Mouse (Mus musculus) neutrophil, adult 5-6 weeks (primary cell): Measurements from ENCODE around the gene Prmt1. TPM values are rescaled to one million over a fixed set of nuclear protein-coding genes. Genes with fewer than 3 reads are reported as not detected.

Source experiments
- ATAC-seq: fragments of 151-379, 151-347 bp; 2 replicates; pipeline ENCODE4 v1.8.0; 2017; ENCODE audit warnings: mild to moderate bottlenecking, moderate TSS enrichment; ENCODE audit not compliant: insufficient number of reproducible peaks, poor library complexity, low FRiP score, severe bottlenecking; ENCODE audit errors: extremely low read depth
- total RNA-seq: library from RNA; stranded (forward); fragments of 200-1000 nt; gene quantifications from 2 replicates; pipeline ENCODE4 v1.2.3, GENCODE M21; 2017

The Prmt1 gene
- total RNA-seq, 1 experiment from 2014 or later = 52.0 TPM

DNA sequence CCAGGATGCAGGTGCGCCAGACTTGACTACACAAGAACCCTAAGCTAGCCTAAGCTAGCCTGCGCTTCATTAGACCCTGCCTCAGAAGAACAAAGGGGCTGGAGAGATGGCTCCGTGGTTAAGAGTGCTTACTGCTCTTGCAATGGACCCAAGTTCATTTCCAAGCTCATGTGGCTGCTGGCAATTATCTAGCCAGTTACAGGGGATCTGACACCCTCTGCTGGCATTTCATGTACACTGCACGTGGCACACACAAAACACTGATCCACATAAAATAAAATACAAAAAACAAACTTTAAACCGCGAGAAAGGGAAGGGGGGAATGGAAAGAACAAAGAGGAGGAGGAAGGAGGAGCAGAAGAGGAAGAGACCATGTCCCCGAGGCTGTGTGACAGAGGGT, 28.2 kb downstream of the Prmt1 start:
- no peak for ATAC-seq

- no peak for ATAC-seq
Observed at GRCm38 (mm10) chr7:44957183-44957835, 29.1 kb downstream of the Prmt1 start.

DNA sequence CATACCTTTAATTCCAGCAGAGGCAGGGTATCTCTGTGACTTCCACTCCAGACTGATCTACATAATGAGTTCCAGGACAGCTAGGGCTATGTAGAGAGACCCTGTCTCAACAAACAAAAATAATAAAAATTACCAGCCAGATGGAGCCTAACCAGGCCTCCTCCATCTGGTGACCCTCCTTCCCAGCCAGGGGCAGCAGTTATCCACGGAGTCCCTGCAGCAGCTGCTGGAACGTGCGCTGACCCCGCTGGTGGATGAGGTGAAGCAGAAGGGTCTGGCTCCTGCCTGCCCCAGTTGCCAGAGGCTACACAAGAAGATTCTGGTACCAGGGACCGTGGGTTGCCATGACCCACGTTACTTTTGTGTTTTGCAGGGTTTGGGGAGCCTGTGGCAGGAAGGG, 30.1 kb downstream of the Prmt1 start:
- ATAC-seq = no peak

GRCm38 (mm10) chr7:44955628-44956027, 30.7 kb downstream of the Prmt1 start:
- no peak for ATAC-seq

DNA sequence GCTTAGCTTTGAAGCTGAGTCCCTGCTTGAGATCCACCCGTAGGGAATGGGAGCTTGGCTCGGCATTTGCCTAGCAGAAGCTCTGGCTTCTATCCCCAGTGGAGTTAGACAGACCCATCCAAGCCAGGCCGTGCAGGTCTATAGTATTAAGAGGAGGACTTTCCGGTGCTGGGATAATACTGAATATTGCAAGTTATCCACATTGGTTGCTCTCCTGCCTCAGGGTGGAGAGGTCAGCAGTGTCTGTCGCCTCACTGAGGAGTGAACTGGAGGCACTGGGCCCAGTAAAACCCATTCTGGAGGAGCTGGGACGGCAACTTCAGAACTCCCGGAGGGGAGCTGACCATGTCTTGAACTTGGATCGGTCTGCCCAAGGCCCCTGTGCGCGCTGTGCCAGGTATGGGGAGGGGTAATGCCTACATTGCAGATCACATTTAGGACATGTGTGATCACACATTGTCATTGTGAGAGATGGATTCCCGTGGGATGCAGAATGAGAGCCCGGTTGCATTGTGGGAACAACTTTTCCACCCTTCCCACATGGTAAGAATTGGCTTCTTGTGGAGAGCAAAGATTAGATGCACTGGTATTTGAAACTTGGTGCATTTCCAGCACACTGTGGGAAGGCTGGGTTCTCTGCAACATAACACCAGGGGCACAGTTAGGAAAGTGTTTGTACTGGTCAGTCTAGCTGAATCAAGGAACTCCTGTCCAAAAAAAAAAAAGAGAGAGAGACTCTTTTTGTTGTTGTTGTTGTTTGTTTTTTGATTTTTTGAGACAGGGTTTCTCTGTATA, 32.1 kb downstream of the Prmt1 start:
- no peak for ATAC-seq

GRCm38 (mm10) chr7:44953561-44953960, 32.8 kb downstream of the Prmt1 start:
- no peak for ATAC-seq

- ATAC-seq = peak; percentile 33
Observed at GRCm38 (mm10) chr7:44952611-44953306, 33.6 kb downstream of the Prmt1 start.

- no peak for ATAC-seq
Observed at GRCm38 (mm10) chr7:44951960-44952359, 34.4 kb downstream of the Prmt1 start.

- no peak for ATAC-seq
Observed at GRCm38 (mm10) chr7:44949922-44950321, 36.4 kb downstream of the Prmt1 start.

GRCm38 (mm10) chr7:44942904-44943303, 43.5 kb downstream of the Prmt1 start, which contains the start of gene Tsks:
TSS of gene Tsks (plus strand) at chr7:44943204.
- no peak for ATAC-seq

GRCm38 (mm10) chr7:44938680-44939079, 47.7 kb downstream of the Prmt1 start:
- ATAC-seq = no peak

DNA sequence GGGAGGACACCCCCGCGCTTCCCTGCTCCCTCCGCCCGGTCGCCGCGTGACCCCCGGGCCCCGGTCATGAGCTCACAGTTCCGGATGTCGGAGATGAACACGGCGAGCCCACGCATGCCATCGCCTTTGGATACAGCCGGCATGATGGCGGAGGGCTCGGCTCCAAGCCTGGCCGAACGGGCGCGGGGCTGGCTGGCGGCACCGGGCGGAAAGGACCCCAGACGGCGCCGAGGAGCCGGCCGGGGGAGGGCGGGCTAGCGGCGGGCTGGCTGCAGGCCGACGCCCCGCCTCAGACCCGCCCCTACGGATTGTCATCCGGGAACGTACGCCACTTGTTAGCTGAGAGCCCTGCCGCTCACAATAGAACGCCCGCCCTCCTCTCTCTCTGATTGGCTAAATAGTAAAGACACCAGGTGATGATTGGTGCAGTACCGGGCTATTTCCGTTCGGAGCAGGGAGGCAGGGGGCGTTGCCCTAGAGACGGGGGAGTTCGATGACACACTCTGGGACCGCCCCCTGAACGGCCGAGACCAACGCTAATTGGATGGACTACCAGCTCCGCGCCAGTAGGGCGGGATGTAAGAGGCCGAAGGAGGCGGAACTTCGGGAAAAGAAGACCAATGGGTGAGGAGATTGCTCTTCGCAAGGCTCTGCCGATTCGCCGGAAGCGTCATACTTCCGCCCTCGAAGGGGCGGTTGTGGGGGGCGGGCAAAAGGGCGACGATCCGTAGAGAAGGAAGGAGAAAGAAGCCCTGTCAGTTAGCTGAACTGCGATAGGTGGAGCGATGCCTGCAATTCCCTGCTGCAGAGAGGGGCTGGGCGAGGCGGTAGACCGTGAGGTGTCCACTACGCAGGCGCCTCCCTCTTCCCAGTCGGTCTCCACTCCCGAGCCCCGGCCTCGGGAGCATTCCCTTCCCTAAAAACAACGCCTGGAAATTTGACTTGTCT, 56.9 kb downstream of the Prmt1 start, which contains the start of gene Ap2a1:
Ap2a1 (minus strand) TSS at position 293 of the 948 bp plus-strand sequence.
- peak; percentile 94 for ATAC-seq

DNA sequence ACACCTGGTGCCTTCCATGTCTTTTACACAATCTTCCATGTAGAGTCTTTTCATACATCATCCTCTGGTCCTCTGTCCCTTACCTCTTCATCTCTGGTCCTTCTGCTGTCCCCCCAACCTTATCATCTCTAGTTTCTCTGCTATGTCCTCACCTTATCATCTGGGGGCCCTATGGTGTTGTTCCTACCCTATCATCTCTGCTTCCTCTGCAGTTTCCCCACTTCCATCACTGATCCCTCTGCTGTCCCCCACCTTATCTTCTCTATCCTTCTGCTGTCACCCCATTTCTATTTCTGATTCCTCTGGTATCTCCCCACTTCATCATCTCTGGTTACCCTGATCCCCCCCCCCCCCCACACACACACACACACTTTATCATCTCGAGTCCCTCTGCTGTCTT, 57.8 kb downstream of the Prmt1 start:
- ATAC-seq = no peak

Other genes starting within 250 kb of the Prmt1 start
- gene Vrk3, start 238.2 kb downstream of the Prmt1 start, total RNA-seq = 49.1 and 52.8 TPM in 2 replicates
- 0.98 and 1.5 TPM in 2 replicates for gene Zfp473, start 235.5 kb downstream of the Prmt1 start, total RNA-seq
- 40.6 and 42.0 TPM in 2 replicates for gene Nup62, start 170.5 kb downstream of the Prmt1 start, total RNA-seq
- gene Il4i1, start 170.2 kb downstream of the Prmt1 start, total RNA-seq = 25.3 and 28.3 TPM in 2 replicates
- gene Atf5, start 169.9 kb downstream of the Prmt1 start, total RNA-seq = 1.3 and 1.8 TPM in 2 replicates
- 26.4 and 37.0 TPM in 2 replicates for gene Akt1s1, start 137.6 kb downstream of the Prmt1 start, total RNA-seq
- 62.0 and 73.8 TPM in 2 replicates for gene Tbc1d17, start 137.5 kb downstream of the Prmt1 start, total RNA-seq
- 95.7 and 102 TPM in 2 replicates for gene Pnkp, start 129.4 kb downstream of the Prmt1 start, total RNA-seq
- 5.2 and 9.7 TPM in 2 replicates for gene Ptov1, start 116.8 kb downstream of the Prmt1 start, total RNA-seq
- gene Med25, start 93.9 kb downstream of the Prmt1 start, total RNA-seq = 23.5 and 26.8 TPM in 2 replicates
- gene Fuz, start 90.5 kb downstream of the Prmt1 start, total RNA-seq = 22.1 and 29.9 TPM in 2 replicates
- 23.9 and 29.8 TPM in 2 replicates for gene Ap2a1, start 57.1 kb downstream of the Prmt1 start, total RNA-seq
- gene Tsks, start 43.4 kb downstream of the Prmt1 start, total RNA-seq = not detected in 2 replicates
- gene Cpt1c, start 11.7 kb downstream of the Prmt1 start, total RNA-seq = not detected in 2 replicates
- gene Irf3, start 11.1 kb upstream of the Prmt1 start, total RNA-seq = 216 and 230 TPM in 2 replicates
- gene Bcl2l12, start 12.1 kb upstream of the Prmt1 start, total RNA-seq = 17.8 and 20.9 TPM in 2 replicates
- gene Scaf1, start 29.8 kb upstream of the Prmt1 start, total RNA-seq = 35.7 and 39.7 TPM in 2 replicates
- gene Rras, start 31.4 kb upstream of the Prmt1 start, total RNA-seq = 4.9 and 7.1 TPM in 2 replicates
- gene Prr12, start 66.3 kb upstream of the Prmt1 start, total RNA-seq = 7.6 and 10.2 TPM in 2 replicates
- gene Nosip, start 75.9 kb upstream of the Prmt1 start, total RNA-seq = 50.7 and 51.0 TPM in 2 replicates
- gene Prrg2, start 76.1 kb upstream of the Prmt1 start, total RNA-seq = 19.8 and 21.8 TPM in 2 replicates
- 9.2 and 16.1 TPM in 2 replicates for gene Rcn3, start 105.7 kb upstream of the Prmt1 start, total RNA-seq
- gene Fcgrt, start 117.3 kb upstream of the Prmt1 start, total RNA-seq = 29.6 and 32.2 TPM in 2 replicates
- 587 and 609 TPM in 2 replicates for gene Rps11, start 137.9 kb upstream of the Prmt1 start, total RNA-seq
- 2,520 and 3,147 TPM in 2 replicates for gene Rpl13a, start 142.2 kb upstream of the Prmt1 start, total RNA-seq
- gene Gm45713, start 149.7 kb upstream of the Prmt1 start, total RNA-seq = 0.58 TPM in 1 of 2 replicates, not detected in the other
- 34.4 and 37.5 TPM in 2 replicates for gene Flt3l, start 149.9 kb upstream of the Prmt1 start, total RNA-seq
- 33.4 and 38.5 TPM in 2 replicates for gene Pih1d1, start 167.7 kb upstream of the Prmt1 start, total RNA-seq
- 38.3 and 39.7 TPM in 2 replicates for gene Aldh16a1, start 168.0 kb upstream of the Prmt1 start, total RNA-seq
- gene Slc17a7, start 177.4 kb upstream of the Prmt1 start, total RNA-seq = not detected in 2 replicates
- gene Gfy, start 193.0 kb upstream of the Prmt1 start, total RNA-seq = not detected in 2 replicates
- gene Pth2, start 194.4 kb upstream of the Prmt1 start, total RNA-seq = not detected in 2 replicates
- gene Ccdc155, start 218.3 kb upstream of the Prmt1 start, total RNA-seq = 0.25 and 0.35 TPM in 2 replicates
- 1.6 and 2.8 TPM in 2 replicates for gene Dkkl1, start 225.6 kb upstream of the Prmt1 start, total RNA-seq
- not detected in 2 replicates for gene Tead2, start 229.2 kb upstream of the Prmt1 start, total RNA-seq